In the genomic region with DNA sequence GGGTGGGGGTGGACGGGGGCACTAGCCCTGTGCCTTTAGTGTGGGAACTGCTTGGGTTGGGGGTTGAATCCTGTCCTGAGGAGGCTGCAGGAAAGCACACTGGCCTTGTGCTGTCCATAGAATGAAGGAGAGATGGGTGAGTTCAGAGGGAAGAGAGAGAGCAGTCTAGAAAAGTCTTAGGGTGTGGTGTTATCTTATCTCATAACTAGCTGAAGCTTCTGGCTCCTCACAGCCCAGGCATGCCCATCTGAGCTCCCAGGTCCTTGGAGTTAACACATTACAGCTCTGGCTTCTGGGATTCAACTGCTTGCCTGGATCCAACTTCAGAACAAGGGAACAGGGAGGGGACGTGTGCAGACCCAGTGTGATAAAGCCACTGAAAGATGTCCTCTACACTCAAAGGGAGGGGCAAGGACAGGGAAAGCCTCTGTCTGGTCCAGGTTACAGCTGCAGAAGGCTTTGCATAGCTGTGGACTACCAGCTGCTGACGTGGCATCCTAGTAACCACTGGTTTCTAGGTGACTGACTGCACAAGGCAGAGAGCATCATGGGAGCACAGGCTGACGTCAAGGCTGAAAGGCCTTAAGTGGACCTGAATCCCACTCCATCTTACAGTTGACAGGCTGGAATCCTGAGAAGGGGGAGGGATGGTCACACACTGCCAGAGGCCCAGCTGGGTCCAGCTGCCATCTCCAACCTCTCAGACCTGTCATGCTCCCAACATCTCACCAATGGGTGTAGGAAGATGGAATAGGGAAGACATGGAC, we compare ENCODE assay signal across 7 mouse cellular contexts. TPM values are rescaled to one million over a fixed set of nuclear protein-coding genes. Genes with fewer than 3 reads are reported as not detected.
DNase-seq lines count a peak whose midpoint lies in the region; ATAC-seq lines count a peak whose summit lies in the region.

No protein-coding gene starts in this region.

- H3K9ac ChIP-seq in heart, embryonic 11.5 days (ENCODE audit: low read depth, low read length), result peak overlapping the region; percentile 83
- H3K9ac ChIP-seq in kidney, embryonic 15.5 days, result no peak overlapping the region
- H3K9ac ChIP-seq in neural tube, embryonic 11.5 days (ENCODE audit: low read length), result no peak overlapping the region

- intact Hi-C loops in gastrocnemius, postnatal 36 days (cut with DNase I), result no loop called here

- no peak overlapping the region for H3K27ac ChIP-seq in brown adipose tissue, adult 24 weeks (replicated peaks; ENCODE audit: low read depth, low read length)
- H3K27ac ChIP-seq in heart, embryonic 11.5 days (ENCODE audit: low read depth, low read length), result peak overlapping the region; percentile 74
- H3K27ac ChIP-seq in kidney, embryonic 15.5 days, result no peak overlapping the region
- 0 out of 2 replicates have a peak overlapping the region, but pooled peaks have one; percentile 14 for H3K27ac ChIP-seq in neural tube, embryonic 11.5 days (ENCODE audit: low read depth, low read length)

- no peaks in the 10 kb centered on the region for H3K9me3 ChIP-seq in heart, embryonic 11.5 days (replicated peaks; ENCODE audit: control insufficient read depth, low read length)
- no peaks in the 10 kb centered on the region for H3K9me3 ChIP-seq in kidney, embryonic 15.5 days (replicated peaks)
- no peaks in the 10 kb centered on the region for H3K9me3 ChIP-seq in neural tube, embryonic 11.5 days (ENCODE audit: control insufficient read depth, low read length)

- peaks cover 15% of the 10 kb centered on the region for H3K4me1 ChIP-seq in brown adipose tissue, adult 24 weeks (ENCODE audit: control insufficient read depth, insufficient read depth, insufficient read length, low read length)
- H3K4me1 ChIP-seq in heart, embryonic 11.5 days (ENCODE audit: control insufficient read depth, insufficient read depth, low read length), result peaks cover 27% of the 10 kb centered on the region
- peaks cover 23% of the 10 kb centered on the region for H3K4me1 ChIP-seq in kidney, embryonic 15.5 days
- H3K4me1 ChIP-seq in neural tube, embryonic 11.5 days (ENCODE audit: control insufficient read depth, insufficient read depth, low read length), result peaks cover 3% of the 10 kb centered on the region; the same call in 1 of the 2 replicates

- DNase-seq in neural tube, embryonic 11.5 days (ENCODE audit: low spot score), result peak; percentile 51
- no peak for DNase-seq in cerebellum, adult 11 months
- no peak for DNase-seq in gastrocnemius, postnatal 36 days
- no peak for DNase-seq in testis, postnatal 14 days (ENCODE audit: low spot score)

- peak overlapping the region; percentile 84 for H3K4me2 ChIP-seq in heart, embryonic 11.5 days
- peak overlapping the region; percentile 77 for H3K4me2 ChIP-seq in kidney, embryonic 15.5 days
- H3K4me2 ChIP-seq in neural tube, embryonic 11.5 days (ENCODE audit: low read depth), result no peak overlapping the region

- peak overlapping the region; percentile 79; the same call in 1 of the 2 replicates for H3K4me3 ChIP-seq in brown adipose tissue, adult 24 weeks (ENCODE audit: insufficient read depth, low read depth, low read length)
- H3K4me3 ChIP-seq in heart, embryonic 11.5 days (ENCODE audit: low read depth, low read length), result peak overlapping the region; percentile 65
- H3K4me3 ChIP-seq in kidney, embryonic 15.5 days (replicated peaks), result 0 out of 2 replicates have a peak overlapping the region, but pooled peaks have one; percentile 49
- H3K4me3 ChIP-seq in neural tube, embryonic 11.5 days (ENCODE audit: low read depth, low read length), result no peak overlapping the region

- H3K36me3 ChIP-seq in heart, embryonic 11.5 days (ENCODE audit: control insufficient read depth, insufficient read depth, low read length), result peaks cover 7% of the 10 kb centered on the region; the same call in 1 of the 2 replicates
- peaks cover 8% of the 10 kb centered on the region; the same call in 1 of the 2 replicates for H3K36me3 ChIP-seq in kidney, embryonic 15.5 days
- no peaks in the 10 kb centered on the region for H3K36me3 ChIP-seq in neural tube, embryonic 11.5 days (ENCODE audit: control insufficient read depth, insufficient read depth, low read length)

- ATAC-seq in heart, embryonic 11.5 days (replicated peaks; ENCODE audit: insufficient number of reproducible peaks, low FRiP score, low TSS enrichment), result peak; percentile 56
- peak; percentile 66 for ATAC-seq in kidney, embryonic 15.5 days (replicated peaks; ENCODE audit: low FRiP score)
- ATAC-seq in neural tube, embryonic 11.5 days (ENCODE audit: insufficient read depth, low FRiP score, low TSS enrichment), result no peak

- 26% methylated on average over 4 of the region's 4 CpGs for WGBS in heart, embryonic 11.5 days (ENCODE audit: insufficient replicate concordance)
- 55% methylated on average over 4 of the region's 4 CpGs for WGBS in kidney, embryonic 15.5 days
- WGBS in neural tube, embryonic 11.5 days, result 44% methylated on average over 4 of the region's 4 CpGs

- H3K27me3 ChIP-seq in heart, embryonic 11.5 days (ENCODE audit: control insufficient read depth, insufficient read depth, low read length), result no peaks in the 10 kb centered on the region
- H3K27me3 ChIP-seq in kidney, embryonic 15.5 days, result no peaks in the 10 kb centered on the region
- H3K27me3 ChIP-seq in neural tube, embryonic 11.5 days (ENCODE audit: control insufficient read depth, insufficient read depth, low read length), result no peaks in the 10 kb centered on the region

RNA-seq across cellular contexts. Expression of gene Gpx3, which starts 1.9 kb away (rescaled TPM):
- polyA plus RNA-seq in brown adipose tissue, adult 24 weeks (2012; ENCODE audit: insufficient read depth, insufficient read length, missing spikeins), result 1,156 and 2,121 TPM in 2 replicates
- 1,579 and 1,713 TPM in 2 replicates for polyA plus RNA-seq in heart, embryonic 11.5 days (2014; fragmentation: Nextera tagmentation; extraction: Ambion mirVana)
- 156 and 157 TPM in 2 replicates for polyA plus RNA-seq in kidney, embryonic 15.5 days (2015; fragmentation: Nextera tagmentation; extraction: Ambion mirVana)
- polyA plus RNA-seq in neural tube, embryonic 11.5 days (2014; fragmentation: Nextera tagmentation; extraction: Ambion mirVana), result 98.3 and 109 TPM in 2 replicates
- 10 to 100 TPM; 27.6 to 44.7 TPM for total RNA-seq in gastrocnemius, postnatal 36 days (2021)

RNA-seq across cellular contexts. Expression of gene Hint1, which starts 37.9 kb away (rescaled TPM):
- 558 and 608 TPM in 2 replicates for polyA plus RNA-seq in brown adipose tissue, adult 24 weeks (2012; ENCODE audit: insufficient read depth, insufficient read length, missing spikeins)
- 632 and 639 TPM in 2 replicates for polyA plus RNA-seq in heart, embryonic 11.5 days (2014; fragmentation: Nextera tagmentation; extraction: Ambion mirVana)
- 683 and 778 TPM in 2 replicates for polyA plus RNA-seq in kidney, embryonic 15.5 days (2015; fragmentation: Nextera tagmentation; extraction: Ambion mirVana)
- 565 and 591 TPM in 2 replicates for polyA plus RNA-seq in neural tube, embryonic 11.5 days (2014; fragmentation: Nextera tagmentation; extraction: Ambion mirVana)
- 100 to 1,000 TPM; 161 to 192 TPM for total RNA-seq in gastrocnemius, postnatal 36 days (2021)

RNA-seq across cellular contexts. Expression of gene Lyrm7, which starts 43.4 kb away (rescaled TPM):
- polyA plus RNA-seq in brown adipose tissue, adult 24 weeks (2012; ENCODE audit: insufficient read depth, insufficient read length, missing spikeins), result 51.4 and 62.3 TPM in 2 replicates
- polyA plus RNA-seq in heart, embryonic 11.5 days (2014; fragmentation: Nextera tagmentation; extraction: Ambion mirVana), result 16.5 and 19.1 TPM in 2 replicates
- polyA plus RNA-seq in kidney, embryonic 15.5 days (2015; fragmentation: Nextera tagmentation; extraction: Ambion mirVana), result 5.3 and 8.6 TPM in 2 replicates
- 8.3 and 8.6 TPM in 2 replicates for polyA plus RNA-seq in neural tube, embryonic 11.5 days (2014; fragmentation: Nextera tagmentation; extraction: Ambion mirVana)
- 10 to 100 TPM; 16.8 to 24.0 TPM for total RNA-seq in gastrocnemius, postnatal 36 days (2021)

RNA-seq across cellular contexts. Expression of gene Tnip1, which starts 58.6 kb away (rescaled TPM):
- polyA plus RNA-seq in brown adipose tissue, adult 24 weeks (2012; ENCODE audit: insufficient read depth, insufficient read length, missing spikeins), result 16.0 and 16.9 TPM in 2 replicates
- 16.0 and 16.8 TPM in 2 replicates for polyA plus RNA-seq in heart, embryonic 11.5 days (2014; fragmentation: Nextera tagmentation; extraction: Ambion mirVana)
- polyA plus RNA-seq in kidney, embryonic 15.5 days (2015; fragmentation: Nextera tagmentation; extraction: Ambion mirVana), result 16.8 and 20.7 TPM in 2 replicates
- polyA plus RNA-seq in neural tube, embryonic 11.5 days (2014; fragmentation: Nextera tagmentation; extraction: Ambion mirVana), result 12.4 and 13.2 TPM in 2 replicates
- total RNA-seq in gastrocnemius, postnatal 36 days (2021), result 10 to 100 TPM; 29.7 to 32.3 TPM

Comparison
In these comparisons a context has a peak if more than half of its experiments do, and no peak if none do; other contexts are left out.
1. H3K27ac ChIP-seq: peak in heart, embryonic 11.5 days (single experiment) and neural tube, embryonic 11.5 days (single experiment); none in brown adipose tissue, adult 24 weeks (single experiment) and kidney, embryonic 15.5 days (single experiment).